Mouse (Mus musculus): ENCODE data around the gene Fbxo6. TPM values are rescaled to one million over a fixed set of nuclear protein-coding genes. Genes with fewer than 3 reads are reported as not detected.

Gene Fbxo6
- polyA plus RNA-seq, 1 experiment from 2014 or later = 22.0 TPM

DNA sequence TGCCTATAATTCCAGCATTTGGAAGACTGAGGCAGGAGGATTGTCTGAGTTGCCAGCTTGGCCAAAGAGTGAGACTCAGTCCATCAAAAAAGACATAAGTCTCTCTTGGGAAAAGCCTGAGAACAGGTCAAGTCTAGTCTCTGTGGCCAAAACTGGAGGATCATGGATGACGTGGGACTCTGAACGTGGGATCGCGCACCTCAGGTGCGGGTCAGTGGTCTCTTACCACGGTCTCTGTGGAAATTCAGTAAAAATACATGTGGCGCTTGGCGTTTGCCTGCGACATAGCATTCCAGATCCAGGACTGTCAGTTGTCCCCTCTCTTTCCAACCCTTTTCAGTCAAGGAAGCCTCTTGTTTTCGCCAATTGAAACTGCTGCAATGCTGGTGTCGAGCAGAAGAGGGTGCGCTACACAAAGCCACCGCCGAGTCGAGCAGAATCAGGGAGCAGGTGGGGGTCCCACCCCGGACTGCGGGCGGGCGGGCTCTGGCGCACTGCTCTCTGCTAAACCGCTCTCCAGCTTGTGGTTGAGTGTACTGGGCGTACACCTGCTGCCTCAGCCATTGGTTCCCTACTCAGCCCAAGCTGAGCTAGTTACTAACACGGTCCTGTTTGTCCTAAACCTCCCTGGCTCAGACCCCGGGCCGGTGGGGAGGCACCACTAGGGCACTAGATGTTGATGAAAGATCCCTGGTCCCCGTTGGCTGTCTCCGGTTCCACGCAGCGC lies 50.0 kb downstream of the Fbxo6 start:
- ATAC-seq (ENCODE audit: low FRiP score, low TSS enrichment) = peak; percentile 81
- Histone ChIP-seq H3K9me3 (ENCODE audit: low read length) (no peaks in the 10 kb centered on the region), H3K4me2 (replicated peaks; ENCODE audit: low read depth, low read length) (peak overlapping the region; percentile 59), H3K36me3 (ENCODE audit: insufficient read depth, low read length) (no peaks in the 10 kb centered on the region), H3K4me1 (ENCODE audit: insufficient read depth, low read length) (no peaks in the 10 kb centered on the region), H3K9ac (replicated peaks; ENCODE audit: low read length) (peak overlapping the region; percentile 53), H3K27me3 (ENCODE audit: insufficient read depth, low read length) (no peaks in the 10 kb centered on the region), H3K27ac (ENCODE audit: low read length) (no peak overlapping the region), H3K4me3 (ENCODE audit: low read length) (peak overlapping the region; percentile 33)
- WGBS = 16% methylated on average over 29 of the region's 29 CpGs

DNA sequence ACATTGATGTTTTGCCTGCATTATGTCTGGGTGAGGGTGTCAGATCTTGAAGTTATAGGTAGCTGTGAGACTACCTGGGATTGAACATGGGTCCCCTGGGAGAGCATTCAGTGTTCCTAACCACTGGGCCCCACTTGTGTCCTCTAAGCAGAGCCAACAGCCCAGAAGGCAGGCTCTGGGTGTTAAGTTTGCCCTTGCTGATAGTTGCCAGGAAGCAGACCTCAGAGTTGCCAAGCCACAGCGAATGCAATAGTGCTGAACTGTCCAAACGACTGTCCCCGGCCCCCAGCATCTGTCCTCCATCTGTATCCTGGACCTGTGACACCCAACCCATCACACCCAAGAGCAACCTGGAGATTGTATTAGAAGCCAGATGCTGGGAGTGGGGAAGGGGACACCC lies 53.3 kb downstream of the Fbxo6 start:
- Histone ChIP-seq H3K4me1 (ENCODE audit: insufficient read depth, low read length) (no peaks in the 10 kb centered on the region), H3K4me2 (replicated peaks; ENCODE audit: low read depth, low read length) (no peak overlapping the region), H3K9ac (replicated peaks; ENCODE audit: low read length) (no peak overlapping the region), H3K27me3 (ENCODE audit: insufficient read depth, low read length) (no peaks in the 10 kb centered on the region), H3K36me3 (ENCODE audit: insufficient read depth, low read length) (no peaks in the 10 kb centered on the region), H3K9me3 (ENCODE audit: low read length) (no peaks in the 10 kb centered on the region), H3K27ac (ENCODE audit: low read length) (no peak overlapping the region), H3K4me3 (ENCODE audit: low read length) (no peak overlapping the region)
- ATAC-seq (ENCODE audit: low FRiP score, low TSS enrichment) = no peak
- 79% methylated on average over 3 of the region's 3 CpGs for WGBS

DNA sequence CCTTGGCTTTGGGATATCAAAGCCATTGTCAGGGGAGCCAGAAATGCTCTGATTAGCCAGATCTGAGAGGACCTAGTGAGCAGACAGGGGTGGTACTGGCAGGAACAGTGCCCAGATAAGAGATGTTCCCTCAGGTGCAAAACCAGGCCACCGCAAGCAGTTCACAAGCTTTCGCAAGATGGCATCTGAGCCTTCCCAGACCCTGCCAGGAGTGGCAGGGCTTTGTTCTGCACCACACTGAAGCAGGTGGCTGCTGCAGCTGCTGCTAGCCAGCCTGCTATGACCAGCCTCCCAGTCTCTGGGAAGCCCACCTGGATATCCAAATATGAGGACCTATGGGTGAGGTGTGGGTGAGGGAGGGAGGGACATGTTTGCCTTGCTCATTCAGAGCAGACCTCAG lies 54.0 kb downstream of the Fbxo6 start:
- no peak for ATAC-seq (ENCODE audit: low FRiP score, low TSS enrichment)
- Histone ChIP-seq H3K9ac (replicated peaks; ENCODE audit: low read length) (no peak overlapping the region), H3K27me3 (ENCODE audit: insufficient read depth, low read length) (no peaks in the 10 kb centered on the region), H3K27ac (ENCODE audit: low read length) (no peak overlapping the region), H3K4me1 (ENCODE audit: insufficient read depth, low read length) (no peaks in the 10 kb centered on the region), H3K4me2 (replicated peaks; ENCODE audit: low read depth, low read length) (no peak overlapping the region), H3K4me3 (ENCODE audit: low read length) (no peak overlapping the region), H3K9me3 (ENCODE audit: low read length) (no peaks in the 10 kb centered on the region), H3K36me3 (ENCODE audit: insufficient read depth, low read length) (no peaks in the 10 kb centered on the region)
- 96% methylated on average over 2 of the region's 2 CpGs for WGBS

Small RNAs within 50 kb of the gene (microRNA-seq; reads per million reads assigned to microRNA genes)
- not detected for gene Mir7022

Other genes with a start within 250 kb of the Fbxo6 start
- 45.4 and 47.1 TPM in 2 replicates for gene Mfn2, start 247.4 kb downstream of the Fbxo6 start, polyA plus RNA-seq (2015; fragmentation: Nextera tagmentation; extraction: Ambion mirVana)
- 58.6 and 61.5 TPM in 2 replicates for gene Plod1, start 215.4 kb downstream of the Fbxo6 start, polyA plus RNA-seq (2015; fragmentation: Nextera tagmentation; extraction: Ambion mirVana)
- gene 2510039O18Rik, start 211.2 kb downstream of the Fbxo6 start, polyA plus RNA-seq (2015; fragmentation: Nextera tagmentation; extraction: Ambion mirVana) = 10.4 and 13.9 TPM in 2 replicates
- 0.21 TPM in 1 of 2 replicates, not detected in the other for gene Nppb, start 166.4 kb downstream of the Fbxo6 start, polyA plus RNA-seq (2015; fragmentation: Nextera tagmentation; extraction: Ambion mirVana)
- 0.41 and 1.00 TPM in 2 replicates for gene Nppa, start 151.4 kb downstream of the Fbxo6 start, polyA plus RNA-seq (2015; fragmentation: Nextera tagmentation; extraction: Ambion mirVana)
- gene Clcn6, start 113.3 kb downstream of the Fbxo6 start, polyA plus RNA-seq (2015; fragmentation: Nextera tagmentation; extraction: Ambion mirVana) = 6.4 and 6.8 TPM in 2 replicates
- 26.5 and 28.1 TPM in 2 replicates for gene Mthfr, start 113.1 kb downstream of the Fbxo6 start, polyA plus RNA-seq (2015; fragmentation: Nextera tagmentation; extraction: Ambion mirVana)
- 28.1 and 31.5 TPM in 2 replicates for gene Agtrap, start 64.1 kb downstream of the Fbxo6 start, polyA plus RNA-seq (2015; fragmentation: Nextera tagmentation; extraction: Ambion mirVana)
- 70.3 and 74.8 TPM in 2 replicates for gene Mad2l2, start 21.8 kb downstream of the Fbxo6 start, polyA plus RNA-seq (2015; fragmentation: Nextera tagmentation; extraction: Ambion mirVana)
- gene Draxin, start 21.4 kb downstream of the Fbxo6 start, polyA plus RNA-seq (2015; fragmentation: Nextera tagmentation; extraction: Ambion mirVana) = 0.28 and 0.29 TPM in 2 replicates
- gene Fbxo44, start 8.3 kb upstream of the Fbxo6 start, polyA plus RNA-seq (2015; fragmentation: Nextera tagmentation; extraction: Ambion mirVana) = 19.8 and 20.6 TPM in 2 replicates
- gene Fbxo2, start 8.5 kb upstream of the Fbxo6 start, polyA plus RNA-seq (2015; fragmentation: Nextera tagmentation; extraction: Ambion mirVana) = 1.8 and 2.3 TPM in 2 replicates
- gene Disp3, start 135.8 kb upstream of the Fbxo6 start, polyA plus RNA-seq (2015; fragmentation: Nextera tagmentation; extraction: Ambion mirVana) = 0.16 and 0.18 TPM in 2 replicates